Mouse (Mus musculus) liver, embryonic 11.5 days (tissue): ENCODE data around the gene Alg3. TPM values are rescaled to one million over a fixed set of nuclear protein-coding genes. Genes with fewer than 3 reads are reported as not detected.
A peak's percentile ranks its signal among the peaks of the same experiment; 100 is the strongest.

Experiments used
- ATAC-seq: fragments of 200-750 bp; cut with Nextera tagmentation; replicated peaks from 2 replicates; pipeline ENCODE4 v1.8.0; 2017; ENCODE audit warnings: moderate number of reproducible peaks, mild to moderate bottlenecking, moderate TSS enrichment, moderate library complexity; ENCODE audit not compliant: low FRiP score
- DNase-seq: peaks from one replicate; pipeline ENCODE4 v3.0.0-alpha.2; 2017; ENCODE audit warnings: low spot score
- H3K27ac ChIP-seq: fragments of 300-500 bp; sonication (generic); 2 replicates; pipeline ENCODE4 v1.5.1; 2014; ENCODE audit warnings: mild to moderate bottlenecking, low read depth, low read length, control low read depth
- H3K27me3 ChIP-seq: fragments of 300-500 bp; sonication (generic); replicated peaks from 2 replicates; pipeline ENCODE4 v1.6.1; 2014; ENCODE audit warnings: low read length, mixed read lengths; ENCODE audit not compliant: control insufficient read depth, insufficient read depth
- H3K36me3 ChIP-seq: fragments of 300-500 bp; sonication (generic); 2 replicates; pipeline ENCODE4 v1.6.1; 2014; ENCODE audit warnings: mild to moderate bottlenecking, low read length, moderate library complexity, mixed read lengths; ENCODE audit not compliant: control insufficient read depth, insufficient read depth
- H3K4me1 ChIP-seq: fragments of 300-500 bp; sonication (generic); replicated peaks from 2 replicates; pipeline ENCODE4 v1.6.1; 2014; ENCODE audit warnings: low read length, mixed read lengths; ENCODE audit not compliant: control insufficient read depth, insufficient read depth
- H3K4me2 ChIP-seq: fragments of 300-500 bp; sonication (generic); 2 replicates; pipeline ENCODE4 v1.6.1; 2014; ENCODE audit warnings: mild to moderate bottlenecking, control low read depth, moderate library complexity
- H3K4me3 ChIP-seq: fragments of 300-500 bp; sonication (generic); 2 replicates; pipeline ENCODE4 v1.5.1; 2014; ENCODE audit warnings: low read depth, low read length, control low read depth
- H3K9ac ChIP-seq: fragments of 300-500 bp; sonication (generic); 2 replicates; pipeline ENCODE4 v1.6.1; 2014; ENCODE audit warnings: low read depth, low read length, control low read depth
- H3K9me3 ChIP-seq: fragments of 300-500 bp; sonication (generic); 2 replicates; pipeline ENCODE4 v1.6.1; 2016; ENCODE audit warnings: low read length, inconsistent platforms, mixed read lengths; ENCODE audit not compliant: control insufficient read depth
- WGBS: fragments of 180-500 bp; shearing (Covaris S2); extraction: QIAGEN DNeasy Blood & Tissue Kit; methylation state at CpG from one replicate; pipeline ENCODE4 v1.1.7; 2014; 5-methylcytosine and 5-hydroxymethylcytosine counted together
- polyA plus RNA-seq: library from polyadenylated mRNA; unstranded; fragments of >200 nt; fragmentation: Nextera tagmentation; extraction: Ambion mirVana; gene quantifications from 2 replicates; pipeline ENCODE4 v1.2.1, GENCODE M21; 2014

The Alg3 gene
- polyA plus RNA-seq, 1 experiment from 2014 or later: 55.7 TPM

GRCm38 (mm10) chr16:20637410-20637809 lies 25.9 kb upstream of the Alg3 start:
- Histone ChIP-seq H3K9me3 (no peaks in the 10 kb centered on the region), H3K27ac (no peak overlapping the region), H3K36me3 (no peaks in the 10 kb centered on the region), H3K4me2 (no peak overlapping the region), H3K9ac (no peak overlapping the region), H3K4me3 (no peak overlapping the region), H3K27me3 (peaks cover 2% of the 10 kb centered on the region; the same call in 1 of the 2 replicates), H3K4me1 (no peaks in the 10 kb centered on the region)
- no peak for DNase-seq
- WGBS: 76% methylated on average over 8 of the region's 8 CpGs
- ATAC-seq: no peak

- Histone ChIP-seq H3K4me3 (peak within 1 kb of the TSS; percentile 34), H3K9me3 (no peaks in the 10 kb centered on the region), H3K9ac (no peak within 1 kb of the TSS), H3K27me3 (peaks cover 27% of the 10 kb centered on the region), H3K4me1 (no peaks in the 10 kb centered on the region), H3K4me2 (peak within 1 kb of the TSS; percentile 59), H3K36me3 (no peaks in the 10 kb centered on the region), H3K27ac (no peak within 1 kb of the TSS)
- 9% methylated on average over 54 of the region's 54 CpGs for WGBS
- no peak for ATAC-seq
- no peak for DNase-seq
Observed at GRCm38 (mm10) chr16:20629731-20630634, 18.4 kb upstream of the Alg3 start, which contains the start of gene Ece2. TSS of gene Ece2 (plus strand) at chr16:20629828.

DNA sequence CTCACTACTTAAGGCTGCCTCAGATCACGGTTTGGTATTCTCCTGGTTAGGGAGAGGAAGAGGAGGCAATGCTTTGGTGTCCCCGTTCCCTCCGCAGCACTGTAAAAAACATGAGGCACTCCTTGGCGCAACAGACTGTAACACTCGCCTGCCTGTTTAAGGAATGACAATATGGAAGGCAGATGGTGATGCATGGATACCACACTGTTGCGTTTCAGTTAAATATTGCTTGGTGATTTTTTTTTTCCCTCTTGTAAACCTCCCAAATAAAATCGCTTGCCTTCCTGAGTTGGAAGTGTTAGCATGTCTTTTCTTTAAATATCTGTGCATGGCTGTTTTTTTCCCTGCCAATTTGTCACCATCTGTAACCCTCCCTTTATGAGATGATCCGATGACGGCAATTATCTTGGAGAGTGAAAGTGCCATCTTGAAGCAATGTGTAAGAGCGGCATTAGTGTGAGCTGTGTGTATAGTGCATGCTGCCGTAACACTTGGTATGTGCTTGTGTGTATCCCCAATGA lies 17.4 kb upstream of the Alg3 start:
- no peak for ATAC-seq
- H3K9ac ChIP-seq: no peak overlapping the region
- no peak overlapping the region for H3K4me2 ChIP-seq
- no peak overlapping the region for H3K4me3 ChIP-seq
- no peaks in the 10 kb centered on the region for H3K9me3 ChIP-seq
- H3K27ac ChIP-seq: no peak overlapping the region
- no peaks in the 10 kb centered on the region for H3K4me1 ChIP-seq
- 63% methylated on average over 11 of the region's 11 CpGs for WGBS
- DNase-seq: no peak
- peaks cover 30% of the 10 kb centered on the region for H3K27me3 ChIP-seq
- no peaks in the 10 kb centered on the region for H3K36me3 ChIP-seq

DNA sequence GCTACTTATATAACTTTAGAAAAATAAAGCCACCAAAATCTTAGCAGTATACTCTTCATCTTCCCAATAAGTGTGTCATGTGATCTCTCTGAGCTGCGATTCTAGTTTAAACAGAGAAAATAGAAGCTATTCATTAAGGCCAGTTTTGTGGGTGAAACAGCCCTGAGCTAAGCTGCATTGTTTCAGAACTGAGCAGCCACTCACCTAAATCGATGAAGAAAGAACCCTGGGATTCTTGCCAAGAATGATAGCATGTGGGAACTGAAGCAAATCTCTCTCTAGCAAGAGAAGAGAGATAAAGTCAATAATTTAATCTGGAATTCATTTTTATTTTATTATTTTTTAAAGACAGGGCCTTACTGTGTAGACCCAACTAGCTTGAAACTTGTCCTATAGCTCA lies 11.7 kb upstream of the Alg3 start:
- H3K9ac ChIP-seq: no peak overlapping the region
- ATAC-seq (no peak), DNase-seq (no peak)
- H3K27me3 ChIP-seq: peaks cover 55% of the 10 kb centered on the region
- H3K4me3 ChIP-seq: no peak overlapping the region
- no peaks in the 10 kb centered on the region for H3K36me3 ChIP-seq
- no peaks in the 10 kb centered on the region for H3K9me3 ChIP-seq
- no peak overlapping the region for H3K27ac ChIP-seq
- peaks cover 30% of the 10 kb centered on the region for H3K4me1 ChIP-seq
- no peak overlapping the region for H3K4me2 ChIP-seq
- WGBS: 75% methylated on average over 2 of the region's 2 CpGs

DNA sequence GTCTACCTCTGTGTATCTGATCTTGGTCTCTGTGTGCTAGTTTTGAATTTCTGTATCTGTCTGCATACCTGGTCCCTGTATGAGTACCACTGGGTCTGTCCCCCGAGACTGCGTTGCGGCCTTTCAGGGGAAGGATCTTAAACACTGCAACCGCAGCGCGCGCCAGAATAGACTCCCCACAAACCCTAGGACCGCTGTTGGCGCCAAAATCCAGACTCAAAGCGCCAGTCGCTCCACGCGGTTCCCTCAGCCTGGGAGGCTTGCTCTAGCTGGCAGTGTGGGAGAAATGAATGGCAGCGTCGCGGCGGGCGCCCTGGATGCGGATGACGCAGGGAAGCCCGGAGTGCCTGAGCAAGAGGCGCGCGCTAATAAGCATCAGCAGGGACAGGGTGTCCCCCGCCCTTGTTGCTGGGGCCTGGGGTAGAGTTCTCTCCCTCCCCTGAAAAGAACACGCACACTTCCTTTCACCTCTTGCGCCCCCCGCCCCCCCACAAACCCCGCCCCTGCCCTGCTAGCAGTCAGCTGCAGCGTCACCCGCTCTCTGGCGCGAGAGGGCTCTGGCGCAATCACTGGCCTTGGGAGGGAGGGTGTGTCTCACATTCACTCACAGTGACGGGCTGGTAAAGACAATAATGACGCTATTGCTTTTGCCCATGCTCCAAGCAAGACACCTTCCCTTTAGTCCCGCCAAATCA lies 10.6 kb upstream of the Alg3 start:
- Histone ChIP-seq H3K9me3 (no peaks in the 10 kb centered on the region), H3K4me1 (peaks cover 30% of the 10 kb centered on the region), H3K9ac (peak overlapping the region; percentile 67), H3K4me3 (peak overlapping the region; percentile 73), H3K27ac (peak overlapping the region; percentile 32; the same call in 1 of the 2 replicates), H3K36me3 (peaks cover 2% of the 10 kb centered on the region; the same call in 1 of the 2 replicates), H3K4me2 (peak overlapping the region; percentile 99), H3K27me3 (peaks cover 55% of the 10 kb centered on the region)
- ATAC-seq: peak; percentile 52
- DNase-seq: peak; percentile 67
- under 1% methylated on average over 37 of the region's 37 CpGs for WGBS

DNA sequence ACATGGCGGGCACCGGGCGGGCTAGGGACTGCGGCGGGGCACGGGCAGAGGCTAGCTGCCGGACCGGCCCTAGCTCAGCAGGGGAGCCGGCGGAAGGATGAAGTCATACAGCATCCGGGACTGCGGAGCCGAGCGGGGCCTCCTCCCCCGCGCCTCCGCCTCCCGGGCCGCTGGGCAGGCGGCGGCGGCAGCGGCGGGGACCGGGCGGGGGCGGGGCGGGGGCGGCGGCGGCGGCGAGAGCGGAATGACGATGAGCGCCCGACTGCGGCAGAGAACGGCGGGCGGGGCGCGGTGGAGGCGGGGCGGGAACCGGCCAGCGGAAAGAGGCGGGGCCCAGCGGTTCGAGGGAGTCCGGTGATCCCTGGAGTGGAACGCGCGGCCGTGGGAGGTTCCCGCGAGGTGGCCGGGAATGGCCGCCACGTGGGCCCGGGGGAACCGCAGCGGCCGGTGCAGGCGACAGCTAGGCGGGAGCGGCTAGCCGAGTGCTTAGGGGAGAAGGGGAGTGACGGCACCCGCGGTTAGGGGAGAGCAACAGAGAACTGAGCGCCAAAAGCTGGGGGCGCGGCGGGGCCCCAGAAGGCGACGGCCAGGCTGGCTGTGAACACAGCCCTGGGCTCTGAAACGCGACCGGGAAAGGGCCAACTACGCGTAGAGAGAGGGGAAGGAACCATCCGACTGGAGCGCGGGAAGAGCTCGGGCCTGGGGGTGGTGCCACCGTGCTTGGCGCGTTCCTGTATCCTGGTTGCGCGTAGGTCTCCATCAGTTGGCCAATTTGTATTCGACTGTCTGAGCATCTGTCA lies 9.9 kb upstream of the Alg3 start, which contains the start of gene Camk2n2:
Camk2n2 (minus strand) TSS at position 97 of the 800 bp plus-strand sequence.
- peak within 1 kb of the TSS; percentile 73 for H3K4me3 ChIP-seq
- H3K4me2 ChIP-seq: peak within 1 kb of the TSS; percentile 99
- H3K4me1 ChIP-seq: peaks cover 30% of the 10 kb centered on the region
- H3K27ac ChIP-seq: peak within 1 kb of the TSS; percentile 32; the same call in 1 of the 2 replicates
- ATAC-seq (peak; percentile 61), DNase-seq (peak; percentile 75)
- WGBS: under 1% methylated on average over 81 of the region's 92 CpGs
- H3K9ac ChIP-seq: peak within 1 kb of the TSS; percentile 67
- H3K36me3 ChIP-seq: peaks cover 2% of the 10 kb centered on the region; the same call in 1 of the 2 replicates
- peaks cover 55% of the 10 kb centered on the region for H3K27me3 ChIP-seq
- no peaks in the 10 kb centered on the region for H3K9me3 ChIP-seq

GRCm38 (mm10) chr16:20620751-20621190 lies 9.2 kb upstream of the Alg3 start:
- under 1% methylated on average over 32 of the region's 32 CpGs for WGBS
- H3K36me3 ChIP-seq: peaks cover 2% of the 10 kb centered on the region; the same call in 1 of the 2 replicates
- H3K9me3 ChIP-seq: no peaks in the 10 kb centered on the region
- ATAC-seq (peak; percentile 5; the same call in 1 of the 2 replicates), DNase-seq (peak; percentile 68)
- peak overlapping the region; percentile 73 for H3K4me3 ChIP-seq
- H3K4me2 ChIP-seq: peak overlapping the region; percentile 99
- H3K27ac ChIP-seq: no peak overlapping the region
- H3K27me3 ChIP-seq: peaks cover 55% of the 10 kb centered on the region
- peak overlapping the region; percentile 67 for H3K9ac ChIP-seq
- peaks cover 30% of the 10 kb centered on the region for H3K4me1 ChIP-seq

DNA sequence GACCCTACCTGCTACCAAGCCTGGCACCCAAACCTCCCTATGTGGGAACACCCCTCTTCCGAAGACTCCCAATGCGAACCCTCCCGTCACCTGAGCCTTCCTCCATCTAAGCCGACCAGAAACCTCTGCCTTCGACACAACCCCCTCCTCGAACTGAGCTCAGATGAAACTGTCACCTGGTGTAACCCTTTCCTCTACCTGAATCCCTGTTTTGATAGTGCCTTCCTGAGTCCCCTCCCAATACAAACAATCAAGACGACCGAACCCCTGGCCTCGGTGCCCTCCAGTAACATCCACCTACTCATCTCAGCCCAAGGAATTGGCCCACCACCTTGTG lies 8.8 kb upstream of the Alg3 start:
- DNase-seq (no peak), ATAC-seq (0 out of 2 replicates have a peak, but pooled peaks have one; percentile 6)
- H3K9ac ChIP-seq: no peak overlapping the region; the same call in 1 of the 2 replicates
- H3K9me3 ChIP-seq: no peaks in the 10 kb centered on the region
- H3K4me1 ChIP-seq: peaks cover 30% of the 10 kb centered on the region
- peak overlapping the region; percentile 73 for H3K4me3 ChIP-seq
- WGBS: 1% methylated on average over 9 of the region's 9 CpGs
- H3K4me2 ChIP-seq: peak overlapping the region; percentile 99
- peaks cover 55% of the 10 kb centered on the region for H3K27me3 ChIP-seq
- peaks cover 2% of the 10 kb centered on the region; the same call in 1 of the 2 replicates for H3K36me3 ChIP-seq
- no peak overlapping the region for H3K27ac ChIP-seq
